Mouse (Mus musculus) left cerebral cortex, adult 9 months (tissue): ENCODE results near the gene Alg12.
"Not testable (repeated sequence)": the region's sequence is repeated elsewhere in the genome, so short reads cannot be mapped to it uniquely, and the experiment has no call there.

ENCODE experiments used
- DNase-seq, 2 experiments: peaks; one replicate each; pipeline ENCODE4 v3.0.0; 2022; ENCODE audit warnings: low spot score in 2 of 2

The Alg12 gene

GRCm38 (mm10) chr15:88792140-88792850 is 26.8 kb downstream of the Alg12 start:
- no peak for DNase-seq

GRCm38 (mm10) chr15:88774630-88775029 is 44.5 kb downstream of the Alg12 start:
- not testable (repeated sequence) for DNase-seq

GRCm38 (mm10) chr15:88768537-88768936 is 50.6 kb downstream of the Alg12 start:
- DNase-seq, result no peak

- not testable (repeated sequence) for DNase-seq
Observed at GRCm38 (mm10) chr15:88766139-88766538, 53.0 kb downstream of the Alg12 start.

- DNase-seq, result no peak
Observed at GRCm38 (mm10) chr15:88761551-88761950, 57.6 kb downstream of the Alg12 start.

- DNase-seq, result no peak
Observed at GRCm38 (mm10) chr15:88758061-88758460, 61.1 kb downstream of the Alg12 start.

- DNase-seq, result no peak
Observed at GRCm38 (mm10) chr15:88755761-88756160, 63.4 kb downstream of the Alg12 start.
